Mouse (Mus musculus) gastrocnemius, adult 2 months (tissue): Measurements from ENCODE around the gene Ptprz1. TPM values are rescaled to one million over a fixed set of nuclear protein-coding genes. Genes with fewer than 3 reads are reported as not detected.
A peak's percentile ranks its signal among the peaks of the same experiment; 100 is the strongest.

Experiments used
- DNase-seq: peaks from one replicate; pipeline ENCODE4 v3.0.0; 2022
- H3K27ac ChIP-seq: fragments of 200-600 bp; 2 replicates; pipeline ENCODE4 v1.8.1; 2022; ENCODE audit warnings: mild to moderate bottlenecking
- H3K4me3 ChIP-seq: fragments of 200-600 bp; 2 replicates; pipeline ENCODE4 v1.8.1; 2022; ENCODE audit warnings: mild to moderate bottlenecking, moderate library complexity
- CTCF ChIP-seq: fragments of 200-600 bp; IDR thresholded peaks from 2 replicates; pipeline ENCODE4 v1.8.1; 2022; ENCODE audit warnings: antibody characterized with exemption, mild to moderate bottlenecking, moderate library complexity
- intact Hi-C: fragments of 180-260 bp; cut with DNase I; formaldehyde crosslinking; loops from one replicate; pipeline ENCODE4 v1.15.1; 2025
- total RNA-seq, 2 experiments: library from RNA; stranded (reverse); gene quantifications; 2 replicates each; pipeline ENCODE4 v1.2.3; 2021

The Ptprz1 gene
- total RNA-seq, 2 experiments from 2014 or later, result 0.10 to 0.22 TPM

DNA sequence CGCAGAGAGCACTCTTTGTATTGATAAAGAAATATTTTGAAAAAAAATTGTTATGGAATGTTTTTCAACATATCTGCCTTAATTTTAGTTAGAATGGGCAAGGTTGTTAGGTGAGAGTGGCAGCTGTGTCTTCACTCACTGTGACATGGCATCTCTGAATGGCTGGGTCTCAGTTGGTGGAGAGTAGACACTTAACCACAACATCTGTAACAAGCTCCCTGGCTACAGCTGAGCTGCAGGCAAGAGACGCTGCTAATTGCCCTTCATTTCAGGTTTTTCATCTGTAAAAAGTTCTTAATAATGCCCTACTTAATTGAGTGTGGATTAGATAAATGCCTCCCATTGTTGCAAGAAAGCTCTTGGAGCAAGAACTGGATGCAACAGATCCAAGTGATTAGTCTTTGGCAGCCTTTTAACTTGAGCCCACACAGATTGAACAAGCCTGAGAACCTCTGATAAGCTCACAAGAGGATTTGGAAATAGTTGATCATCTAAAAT lies 57.5 kb downstream of the Ptprz1 start:
- no peak for TF ChIP-seq CTCF
- intact Hi-C loops, result no loop called here
- Histone ChIP-seq H3K27ac (no peak overlapping the region), H3K4me3 (no peak overlapping the region)
- no peak for DNase-seq

DNA sequence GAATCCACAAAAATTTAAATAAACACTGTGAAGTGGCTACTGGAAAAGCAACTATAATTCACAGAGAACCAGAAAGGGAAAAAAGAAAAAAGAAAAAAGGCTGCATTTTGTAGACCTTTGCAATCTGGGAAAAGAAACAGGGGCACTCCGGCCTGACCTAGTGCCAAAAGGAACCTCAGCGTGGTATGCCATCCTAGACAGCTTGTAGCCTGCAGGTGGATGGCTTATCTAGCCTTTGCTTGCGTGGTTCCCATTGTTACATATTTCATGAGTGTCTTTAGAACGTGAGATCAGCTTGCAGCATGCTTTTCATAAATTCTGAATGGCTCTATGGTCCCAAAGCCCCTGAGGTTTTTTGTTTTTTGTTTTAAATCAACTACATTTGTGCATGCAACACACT lies 61.8 kb downstream of the Ptprz1 start:
- no peak for TF ChIP-seq CTCF
- H3K27ac ChIP-seq, result no peak overlapping the region
- intact Hi-C loops, result no loop called here
- DNase-seq, result no peak
- no peak overlapping the region for H3K4me3 ChIP-seq

DNA sequence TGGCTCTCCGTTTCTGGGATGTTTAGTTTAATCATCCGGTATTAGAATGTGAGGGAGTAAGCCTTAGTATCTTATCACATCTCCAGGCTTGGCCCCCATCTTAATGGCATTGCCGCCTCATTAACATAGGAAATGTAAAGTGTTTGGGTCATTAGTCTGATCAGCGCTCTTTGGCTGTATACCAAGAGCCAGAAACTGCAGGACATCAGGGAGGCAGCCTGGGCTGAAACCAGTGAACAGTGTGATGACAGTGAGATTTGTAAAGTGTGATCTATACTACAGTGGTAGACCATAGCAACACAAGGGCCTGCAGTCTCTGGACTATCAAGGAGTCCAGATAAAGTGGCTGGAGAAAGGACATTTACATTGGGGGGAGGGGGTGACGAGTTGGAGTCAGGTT lies 62.2 kb downstream of the Ptprz1 start:
- no peak for DNase-seq
- Histone ChIP-seq H3K4me3 (no peak overlapping the region), H3K27ac (no peak overlapping the region)
- no peak for TF ChIP-seq CTCF
- intact Hi-C loops, result no loop called here

DNA sequence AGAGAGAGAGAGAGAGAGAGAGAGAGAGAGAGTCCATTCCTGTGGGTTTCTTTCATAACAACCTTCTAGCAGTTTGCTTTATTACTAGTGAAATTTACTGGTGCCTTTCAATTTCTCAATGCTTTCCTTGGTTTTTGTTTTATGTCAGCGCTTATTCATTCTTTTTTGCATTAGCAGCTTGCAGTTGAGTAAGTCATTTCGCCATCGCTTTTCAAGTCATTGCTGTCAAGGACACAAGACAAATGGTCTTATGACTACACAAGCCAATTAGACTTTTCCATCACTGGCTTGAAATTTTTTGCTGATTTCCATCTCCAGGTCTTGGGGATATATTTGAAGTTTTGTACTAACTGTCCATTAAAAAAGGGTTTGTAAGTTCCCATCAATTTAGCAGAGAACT lies 68.9 kb downstream of the Ptprz1 start:
- no peak for DNase-seq
- intact Hi-C loops, result no loop called here
- no peak for TF ChIP-seq CTCF

DNA sequence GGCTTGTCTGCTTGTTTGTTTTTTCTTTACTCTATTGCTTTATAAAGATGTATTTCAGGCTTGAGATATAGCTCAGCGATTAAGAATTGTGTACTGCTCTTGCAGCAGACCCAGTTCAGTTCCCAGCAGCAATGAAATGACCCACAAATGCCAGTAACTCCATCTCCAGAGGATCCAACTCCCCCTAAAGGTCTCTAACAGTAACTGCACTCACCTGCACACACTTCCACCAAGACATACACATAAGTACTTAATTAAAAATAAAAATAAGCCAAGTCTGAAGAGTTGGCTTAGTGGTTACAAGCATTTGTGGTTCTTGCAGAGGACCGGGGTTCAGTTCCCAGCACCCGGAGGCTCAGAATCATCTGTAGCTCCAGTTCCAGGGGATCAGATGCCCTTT lies 88.1 kb downstream of the Ptprz1 start:
- no peak overlapping the region for H3K27ac ChIP-seq
- DNase-seq, result no peak
- no peak overlapping the region for H3K4me3 ChIP-seq
- intact Hi-C loops, result no loop called here
- TF ChIP-seq CTCF, result no peak

More for the DNA sequence above, 68.9 kb downstream of the Ptprz1 start:
- H3K27ac ChIP-seq, result no peak overlapping the region
- H3K4me3 ChIP-seq, result no peak overlapping the region

DNA sequence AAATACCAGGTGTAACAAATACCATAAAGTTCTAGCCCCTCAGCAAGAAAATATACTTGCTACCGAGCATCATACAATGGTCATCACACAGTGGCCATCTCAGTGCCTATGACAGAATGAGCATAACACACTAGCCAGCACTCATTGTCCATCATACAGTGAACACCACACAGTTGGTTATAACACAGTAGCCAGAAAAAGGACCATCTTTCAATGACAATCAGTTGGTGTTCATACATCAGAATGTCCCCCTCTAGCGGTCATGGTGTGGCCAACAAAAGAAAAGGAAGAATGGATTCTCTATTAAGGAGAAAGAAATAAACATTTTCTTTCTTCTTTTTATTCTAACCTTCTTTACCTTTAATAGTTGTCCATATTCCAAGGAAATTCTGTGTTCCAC lies 92.8 kb downstream of the Ptprz1 start:
- intact Hi-C loops, result no loop called here
- Histone ChIP-seq H3K27ac (no peak overlapping the region), H3K4me3 (no peak overlapping the region)
- DNase-seq, result no peak
- peak; percentile 18; the same call in 1 of the 2 replicates for TF ChIP-seq CTCF

DNA sequence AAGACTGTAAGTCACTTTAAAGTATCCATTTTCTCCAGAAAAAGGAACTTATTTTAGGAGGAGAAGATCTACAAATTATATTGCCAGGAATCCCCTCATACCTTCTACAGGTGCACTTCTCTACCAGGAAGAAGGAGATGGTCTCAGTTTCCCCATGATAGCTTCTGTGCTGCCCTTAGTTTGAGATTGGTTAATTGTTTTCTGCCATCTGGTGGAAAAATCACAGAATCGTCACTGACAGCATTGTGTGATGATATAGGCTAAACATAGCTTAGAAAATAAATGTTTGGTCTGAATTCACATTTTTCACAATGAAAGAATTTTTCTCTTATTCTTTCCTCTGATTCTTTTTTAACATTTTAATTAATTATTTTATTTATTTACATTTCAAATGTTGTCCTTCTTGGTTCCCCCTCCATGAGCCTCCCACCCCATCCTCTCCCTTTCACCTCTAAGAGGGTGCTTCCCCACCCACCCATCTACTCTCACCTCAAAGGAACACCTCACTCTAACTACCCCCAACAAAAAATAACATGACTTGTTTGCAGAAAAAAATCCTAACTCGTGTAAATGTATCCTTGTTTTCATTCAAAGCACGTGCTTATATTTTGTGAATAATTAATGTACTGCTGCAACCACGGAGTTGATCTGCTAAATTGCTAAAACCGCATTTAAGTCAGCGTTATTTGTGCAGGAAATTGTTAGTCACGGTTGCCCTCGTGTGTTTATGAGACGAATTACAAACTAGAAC lies 108.6 kb downstream of the Ptprz1 start:
- intact Hi-C loops, result no loop called here

DNA sequence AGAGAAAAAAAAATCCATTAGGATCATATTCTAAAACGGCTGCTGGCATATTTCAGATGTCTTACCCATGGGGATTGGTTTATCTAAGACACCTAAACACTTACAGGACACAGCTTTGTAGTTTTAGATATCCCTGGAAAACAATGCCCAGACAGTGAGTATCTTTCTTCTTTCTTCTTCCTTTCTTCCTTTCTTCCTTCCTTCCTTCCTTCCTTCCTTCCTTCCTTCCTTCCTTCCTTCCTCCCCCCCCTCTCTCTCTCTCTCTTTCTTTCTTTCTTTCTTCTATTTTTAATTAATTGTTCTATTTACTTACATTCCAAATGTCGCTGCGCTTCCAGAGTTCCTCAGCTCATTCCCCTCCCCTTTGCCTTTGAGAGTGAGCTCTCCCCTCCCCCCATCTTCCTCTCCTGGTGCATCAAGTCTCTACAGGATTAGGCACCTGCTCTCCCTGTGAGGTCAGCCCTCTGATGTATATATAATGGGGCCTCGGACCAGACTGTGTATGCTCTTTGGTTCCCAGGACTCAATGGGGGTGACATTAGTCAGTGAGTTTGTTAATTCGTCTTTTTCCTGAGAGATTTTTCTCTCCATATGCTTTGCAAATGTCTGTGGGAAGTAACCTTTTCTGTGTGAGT lies 109.3 kb downstream of the Ptprz1 start:
- no peak for DNase-seq
- Histone ChIP-seq H3K4me3 (no peak overlapping the region), H3K27ac (no peak overlapping the region)
- intact Hi-C loops, result no loop called here
- no peak for TF ChIP-seq CTCF

More for the DNA sequence above, 108.6 kb downstream of the Ptprz1 start:
- no peak for DNase-seq
- no peak overlapping the region for H3K27ac ChIP-seq
- no peak overlapping the region for H3K4me3 ChIP-seq
- TF ChIP-seq CTCF, result peak; percentile 13; the same call in 1 of the 2 replicates

DNA sequence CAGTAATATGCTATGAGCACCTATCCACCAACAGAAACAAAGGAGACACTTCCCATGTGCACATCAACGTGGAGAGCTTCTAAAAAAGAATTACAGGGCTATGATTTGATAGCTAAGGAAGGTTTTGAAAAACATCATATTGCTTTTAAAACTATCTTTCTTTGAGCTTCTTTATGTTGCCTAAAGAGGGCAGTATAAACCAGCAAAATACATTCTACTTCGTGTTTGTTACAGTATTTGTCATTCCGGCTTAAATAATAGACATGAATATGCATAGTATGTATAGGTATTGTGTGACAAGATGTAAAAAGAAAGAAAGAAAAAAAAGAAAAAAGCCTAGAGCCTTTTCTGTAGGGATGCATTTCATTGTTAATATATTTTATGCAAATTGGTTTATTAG lies 127.8 kb downstream of the Ptprz1 start:
- no peak overlapping the region for H3K4me3 ChIP-seq
- H3K27ac ChIP-seq, result no peak overlapping the region
- no peak for DNase-seq
- peak; percentile 8; the same call in 1 of the 2 replicates for TF ChIP-seq CTCF
- intact Hi-C loops, result no loop called here

DNA sequence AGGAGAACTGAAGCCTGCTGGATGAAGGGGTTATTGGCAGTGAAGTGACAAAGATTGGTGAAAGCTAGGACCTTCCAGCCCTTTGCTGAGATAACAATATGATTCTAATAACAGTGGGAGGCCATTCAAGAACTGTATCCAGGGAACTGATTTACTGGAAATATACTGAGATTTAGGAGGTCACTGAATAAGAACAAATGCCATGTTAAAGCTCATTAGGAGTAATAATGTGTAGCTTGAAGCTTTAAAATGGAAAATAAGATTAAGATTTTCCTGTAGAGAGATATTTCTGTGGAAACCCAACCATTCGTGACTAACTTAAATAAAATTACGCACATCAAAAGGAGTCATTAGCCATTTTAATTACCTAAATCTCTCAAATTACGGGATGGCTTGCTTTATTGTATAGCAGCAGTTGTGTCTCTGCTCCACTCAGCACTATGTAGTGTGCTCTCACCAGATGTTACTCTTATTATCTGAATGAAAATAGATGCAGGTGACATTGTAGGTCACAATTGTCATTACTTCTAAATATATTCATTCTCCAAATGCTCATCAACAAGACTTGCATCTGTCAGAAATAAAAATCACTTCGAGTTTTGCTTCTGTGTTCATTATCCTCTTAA lies 139.8 kb downstream of the Ptprz1 start:
- no peak for TF ChIP-seq CTCF
- no peak overlapping the region for H3K27ac ChIP-seq
- DNase-seq, result no peak
- intact Hi-C loops, result no loop called here
- H3K4me3 ChIP-seq, result no peak overlapping the region

DNA sequence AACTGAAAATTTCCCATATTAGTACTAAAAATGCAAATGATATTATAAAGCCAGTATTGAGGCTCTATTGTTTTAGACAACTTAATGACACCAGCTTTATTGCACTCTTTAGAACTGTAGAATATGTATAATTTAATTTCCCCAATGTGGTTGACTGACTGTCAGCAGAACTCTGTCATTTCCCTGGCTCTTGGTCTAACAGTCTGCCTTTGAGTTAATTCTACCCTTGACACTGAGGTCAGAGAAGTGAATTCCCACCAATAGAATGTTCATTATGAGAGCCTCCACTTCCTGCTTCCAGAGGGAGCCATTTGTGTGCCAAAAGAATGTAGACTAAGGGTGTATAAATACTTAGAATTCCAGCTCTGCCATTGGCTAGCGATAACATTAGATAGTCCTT lies 152.9 kb downstream of the Ptprz1 start:
- H3K27ac ChIP-seq, result no peak overlapping the region
- DNase-seq, result no peak
- H3K4me3 ChIP-seq, result no peak overlapping the region
- intact Hi-C loops, result no loop called here
- TF ChIP-seq CTCF, result no peak

DNA sequence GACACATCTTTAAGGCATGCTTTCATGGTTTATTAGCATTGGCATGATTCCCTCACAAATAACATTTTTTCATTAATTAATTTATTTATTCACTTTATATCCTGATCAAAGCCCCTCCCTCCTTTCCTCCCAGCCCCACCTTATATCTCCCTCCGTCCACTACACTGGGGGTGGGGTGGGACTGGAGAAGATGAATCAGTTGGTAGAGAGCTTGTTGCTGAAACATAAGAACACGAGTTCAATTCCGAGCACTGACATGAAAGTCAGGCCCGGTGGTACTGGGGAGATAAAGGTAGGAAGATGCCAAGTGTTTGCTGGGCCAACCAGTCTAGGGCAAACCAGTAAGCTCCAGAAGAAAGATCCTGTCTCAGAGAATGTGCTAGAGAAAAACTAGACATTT lies 173.5 kb downstream of the Ptprz1 start:
- no peak for TF ChIP-seq CTCF
- no peak overlapping the region for H3K27ac ChIP-seq
- DNase-seq, result no peak
- H3K4me3 ChIP-seq, result no peak overlapping the region
- intact Hi-C loops, result no loop called here

DNA sequence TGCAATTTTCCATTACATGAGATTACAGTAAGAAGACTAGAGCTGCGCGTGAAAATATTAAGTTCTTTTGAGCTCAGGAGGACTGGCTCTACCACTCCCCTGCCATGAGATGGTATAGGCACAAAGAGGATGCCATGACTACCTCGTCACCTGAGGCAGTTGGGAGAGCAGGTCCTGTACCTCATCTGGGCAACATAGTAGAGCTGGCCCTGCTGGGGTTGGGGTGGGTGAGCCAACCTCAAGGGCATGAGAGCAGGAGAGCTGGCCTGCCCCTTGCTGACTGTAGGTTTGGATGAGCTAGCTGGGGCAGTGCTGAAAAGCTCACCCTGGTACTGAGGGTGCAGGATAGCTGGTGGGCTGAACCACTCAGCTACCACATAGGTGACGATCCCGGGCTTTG lies 180.4 kb downstream of the Ptprz1 start:
- intact Hi-C loops, result no loop called here
- Histone ChIP-seq H3K27ac (no peak overlapping the region), H3K4me3 (no peak overlapping the region)
- TF ChIP-seq CTCF, result no peak
- DNase-seq, result no peak
